Mouse (Mus musculus): ENCODE results near the gene Fzr1. TPM values are rescaled to one million over a fixed set of nuclear protein-coding genes. Genes with fewer than 3 reads are reported as not detected.
A peak's percentile ranks its signal among the peaks of the same experiment; 100 is the strongest.

The Fzr1 gene
- polyA plus RNA-seq, 1 experiment: 32.6 TPM

DNA sequence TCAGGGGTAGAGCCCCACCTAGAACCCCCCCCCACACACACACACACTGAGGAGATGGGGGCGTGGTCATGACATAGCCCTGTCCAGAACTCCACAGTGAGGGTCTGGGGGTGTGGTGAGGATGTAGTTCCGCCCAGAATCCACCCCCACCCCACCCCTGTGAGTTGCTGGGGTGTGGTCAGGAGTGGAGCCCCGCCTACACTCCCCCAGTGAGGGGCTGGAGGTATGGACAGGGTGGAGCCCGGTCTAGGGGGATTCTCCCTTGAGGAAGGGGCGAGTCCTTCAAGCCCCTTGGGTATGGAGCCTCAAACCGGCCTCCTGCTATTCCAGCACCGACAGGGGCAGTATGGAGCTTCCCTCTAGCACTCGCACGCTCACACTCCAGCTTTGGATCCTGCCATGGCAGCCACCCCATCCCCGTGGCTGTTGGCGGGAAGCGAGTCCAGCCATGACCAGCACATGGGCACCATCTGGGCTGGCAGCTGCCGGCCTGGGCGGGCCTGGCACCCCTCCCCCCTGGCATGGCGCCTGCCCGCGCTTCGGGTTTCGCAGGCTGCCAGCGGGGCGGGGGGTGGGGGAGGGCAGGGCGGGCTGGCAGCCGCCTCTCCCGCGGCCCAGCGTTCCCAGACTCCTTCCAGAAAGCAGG, 38.4 kb upstream of the Fzr1 start:
- Histone ChIP-seq H3K27ac (ENCODE audit: insufficient read depth, low read depth, low read length) (no peak overlapping the region), H3K4me3 (ENCODE audit: insufficient read depth, low read length) (no peak overlapping the region), H3K4me1 (ENCODE audit: control insufficient read depth, insufficient read depth, low read length) (peaks cover 9% of the 10 kb centered on the region)
- TF ChIP-seq POLR2A (IDR thresholded peaks at IDR 0.05; ENCODE audit: borderline replicate concordance, low read depth, low read length): no peak
- TF ChIP-seq CTCF (IDR thresholded peaks at IDR 0.05; ENCODE audit: low read depth, low read length): no peak

DNA sequence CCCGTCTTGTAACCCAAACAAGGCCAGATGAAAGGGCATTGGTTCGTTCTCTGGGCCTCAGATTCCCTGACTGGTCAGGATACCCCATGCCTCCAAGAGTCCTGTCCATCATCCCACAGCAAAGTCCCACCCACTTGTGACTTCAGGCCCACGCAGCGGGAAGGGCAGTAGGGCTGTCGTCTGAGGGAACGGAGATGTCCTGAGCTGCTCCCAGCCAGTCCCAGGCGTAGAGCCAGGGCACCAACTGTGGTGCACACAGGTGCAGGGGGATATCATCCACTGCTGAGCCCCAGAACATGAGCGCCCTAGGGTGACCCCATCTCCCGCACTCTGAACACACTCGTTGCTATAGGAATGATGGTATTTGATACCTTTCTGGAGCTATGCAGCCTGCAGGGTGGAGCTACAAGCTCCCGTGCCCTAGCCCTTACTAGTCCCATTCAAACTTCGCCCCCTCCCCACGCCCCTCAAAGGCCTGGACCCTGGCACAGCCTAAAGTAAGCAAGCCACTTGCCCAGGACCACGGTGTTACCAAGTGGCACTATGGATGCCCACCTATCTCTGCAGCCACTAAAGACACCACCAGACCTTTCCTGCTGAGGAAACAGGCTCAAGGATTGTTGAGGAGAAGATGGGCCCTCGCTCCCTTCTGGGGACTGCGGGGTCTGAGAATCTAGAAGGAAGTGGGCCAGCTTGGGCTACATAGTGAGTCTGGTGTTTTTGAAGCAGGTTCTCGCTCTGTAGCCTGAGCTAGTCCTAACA, 37.4 kb upstream of the Fzr1 start:
- TF ChIP-seq POLR2A (IDR thresholded peaks at IDR 0.05; ENCODE audit: borderline replicate concordance, low read depth, low read length): no peak
- TF ChIP-seq CTCF (IDR thresholded peaks at IDR 0.05; ENCODE audit: low read depth, low read length): no peak
- Histone ChIP-seq H3K27ac (ENCODE audit: insufficient read depth, low read depth, low read length) (no peak overlapping the region), H3K4me1 (ENCODE audit: control insufficient read depth, insufficient read depth, low read length) (peaks cover 16% of the 10 kb centered on the region), H3K4me3 (ENCODE audit: insufficient read depth, low read length) (no peak overlapping the region)

DNA sequence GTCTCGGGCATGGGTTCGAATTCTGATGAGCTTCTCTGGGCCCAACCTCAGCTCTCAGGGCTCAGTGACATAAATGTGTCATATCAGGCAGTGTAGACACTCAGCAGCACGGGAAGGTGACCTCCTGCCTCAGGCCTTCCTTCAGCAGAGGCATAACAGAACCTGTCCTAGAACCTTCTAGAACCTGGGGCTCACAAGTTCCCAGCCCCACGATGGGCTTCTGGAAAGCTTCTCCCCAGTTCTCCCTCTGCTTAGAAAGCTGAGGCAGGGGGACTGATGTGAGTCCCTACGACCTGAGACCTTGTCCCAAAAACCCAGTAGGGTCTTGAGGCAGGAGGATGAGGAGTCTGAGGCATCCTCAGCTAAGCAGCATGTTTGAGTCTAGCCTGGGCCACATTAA, 36.8 kb upstream of the Fzr1 start:
- H3K4me1 ChIP-seq (ENCODE audit: control insufficient read depth, insufficient read depth, low read length): peaks cover 22% of the 10 kb centered on the region
- no peak overlapping the region for H3K4me3 ChIP-seq (ENCODE audit: insufficient read depth, low read length)
- no peak overlapping the region for H3K27ac ChIP-seq (ENCODE audit: insufficient read depth, low read depth, low read length)
- TF ChIP-seq POLR2A (IDR thresholded peaks at IDR 0.05; ENCODE audit: borderline replicate concordance, low read depth, low read length): no peak
- no peak for TF ChIP-seq CTCF (IDR thresholded peaks at IDR 0.05; ENCODE audit: low read depth, low read length)

DNA sequence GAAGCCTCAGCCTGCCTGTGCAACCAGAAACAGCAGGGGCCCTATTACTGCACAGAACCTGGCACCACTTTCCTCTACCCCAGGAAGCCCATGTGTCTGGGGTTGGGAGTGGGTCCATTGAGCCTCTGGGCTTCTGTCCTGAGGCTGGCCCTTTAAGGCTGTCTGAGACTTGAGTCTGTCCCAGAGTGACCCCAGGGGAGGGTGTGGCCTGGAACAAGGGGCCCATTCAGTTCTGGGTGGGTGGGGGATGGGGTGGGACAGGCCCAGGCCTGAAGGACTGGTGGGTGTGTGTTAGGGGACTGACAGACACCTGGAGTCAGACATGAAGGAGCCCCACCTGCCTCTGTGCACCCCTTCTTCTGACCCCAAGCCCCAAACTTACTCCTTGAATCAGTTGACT, 36.4 kb upstream of the Fzr1 start:
- TF ChIP-seq CTCF (IDR thresholded peaks at IDR 0.05; ENCODE audit: low read depth, low read length) (no peak; the same call in 1 of the 2 replicates), POLR2A (IDR thresholded peaks at IDR 0.05; ENCODE audit: borderline replicate concordance, low read depth, low read length) (no peak)
- H3K4me1 ChIP-seq (ENCODE audit: control insufficient read depth, insufficient read depth, low read length): peaks cover 27% of the 10 kb centered on the region
- no peak overlapping the region for H3K27ac ChIP-seq (ENCODE audit: insufficient read depth, low read depth, low read length)
- H3K4me3 ChIP-seq (ENCODE audit: insufficient read depth, low read length): no peak overlapping the region

DNA sequence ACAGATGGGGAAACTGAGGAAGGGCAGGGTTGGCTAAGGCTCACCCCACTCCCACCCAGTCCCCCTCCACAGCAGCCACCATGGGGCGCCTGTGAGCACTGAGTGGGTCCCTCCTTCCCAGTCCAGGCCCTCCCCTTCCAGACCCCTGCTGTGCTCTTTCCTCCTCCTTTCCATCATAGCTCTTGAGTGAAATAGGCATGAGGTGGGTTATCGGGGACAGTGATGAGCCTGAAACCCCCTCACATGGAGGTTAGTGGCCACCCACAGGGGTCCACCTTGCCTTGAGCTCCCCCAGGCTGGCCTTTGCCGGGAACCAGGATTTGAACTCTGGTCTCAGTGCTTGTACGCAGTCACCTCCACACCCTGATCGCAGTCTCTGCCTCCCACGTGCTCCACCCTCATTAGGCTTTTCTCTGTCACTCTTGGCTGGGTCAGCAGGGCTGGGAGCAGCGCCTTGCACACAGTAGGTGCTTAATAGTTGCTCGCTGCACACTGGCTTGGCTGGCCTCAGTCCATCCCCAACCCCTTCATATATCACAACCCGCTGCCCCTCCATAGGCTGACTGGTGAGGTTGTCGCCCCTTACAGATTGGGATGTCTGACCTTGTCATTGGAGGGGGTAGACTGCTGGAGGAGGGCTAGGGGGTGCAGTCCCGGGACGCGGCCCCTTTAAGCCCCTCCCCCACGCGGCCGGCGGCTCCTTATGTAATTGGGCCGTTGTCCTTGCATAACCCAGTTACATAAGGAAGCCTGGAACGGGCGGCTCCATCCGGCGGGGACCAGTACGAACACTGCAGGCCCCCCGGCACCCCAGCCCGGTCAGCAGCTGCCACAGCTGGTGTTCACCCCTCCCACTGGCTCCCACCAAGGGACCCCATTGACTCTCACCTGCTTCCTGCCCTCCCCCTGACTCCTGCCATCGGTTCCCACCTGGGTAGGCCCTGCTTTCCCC, 35.3 kb upstream of the Fzr1 start:
- peaks cover 31% of the 10 kb centered on the region for H3K4me1 ChIP-seq (ENCODE audit: control insufficient read depth, insufficient read depth, low read length)
- peak overlapping the region; percentile 28; the same call in 1 of the 2 replicates for H3K27ac ChIP-seq (ENCODE audit: insufficient read depth, low read depth, low read length)
- no peak for TF ChIP-seq CTCF (IDR thresholded peaks at IDR 0.05; ENCODE audit: low read depth, low read length)
- TF ChIP-seq POLR2A (IDR thresholded peaks at IDR 0.05; ENCODE audit: borderline replicate concordance, low read depth, low read length): no peak
- H3K4me3 ChIP-seq (ENCODE audit: insufficient read depth, low read length): peak overlapping the region; percentile 26; the same call in 1 of the 2 replicates

DNA sequence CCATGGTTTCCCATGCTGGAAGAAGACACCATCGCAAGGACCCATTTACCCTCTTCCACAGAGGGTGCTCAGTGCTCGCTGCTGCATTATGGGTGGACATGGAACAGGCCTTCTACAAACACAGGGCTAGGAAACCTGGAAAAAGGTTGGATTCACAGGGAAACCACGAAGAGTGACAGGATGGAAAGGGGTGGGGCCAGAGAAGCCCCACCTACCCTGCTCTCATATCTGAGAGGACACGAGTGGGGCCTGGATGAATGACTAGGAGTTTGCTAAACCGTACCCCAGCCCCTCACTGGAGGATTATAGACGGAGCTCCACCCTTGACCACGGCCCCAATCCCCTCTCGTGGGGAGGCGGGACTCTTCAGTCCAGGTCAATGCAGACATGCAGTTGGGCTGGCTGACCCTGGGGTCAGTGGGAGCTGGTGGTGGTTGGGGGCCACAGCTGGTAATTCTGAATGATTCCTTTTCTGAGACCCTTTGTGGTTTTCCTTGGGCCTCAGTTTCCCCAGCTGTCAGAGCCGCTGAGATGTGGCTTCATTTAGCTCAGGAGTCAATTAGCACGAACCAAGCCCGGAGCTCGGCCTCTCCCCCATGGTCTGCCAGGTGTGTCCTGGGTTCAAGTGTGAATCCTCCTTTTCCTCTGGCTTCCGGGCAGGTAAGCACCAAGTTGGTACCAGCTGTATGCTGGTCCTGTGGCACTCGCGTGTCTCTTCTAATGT, 34.4 kb upstream of the Fzr1 start:
- Histone ChIP-seq H3K27ac (ENCODE audit: insufficient read depth, low read depth, low read length) (no peak overlapping the region), H3K4me3 (ENCODE audit: insufficient read depth, low read length) (no peak overlapping the region), H3K4me1 (ENCODE audit: control insufficient read depth, insufficient read depth, low read length) (peaks cover 40% of the 10 kb centered on the region)
- no peak for TF ChIP-seq POLR2A (IDR thresholded peaks at IDR 0.05; ENCODE audit: borderline replicate concordance, low read depth, low read length)
- TF ChIP-seq CTCF (IDR thresholded peaks at IDR 0.05; ENCODE audit: low read depth, low read length): no peak

DNA sequence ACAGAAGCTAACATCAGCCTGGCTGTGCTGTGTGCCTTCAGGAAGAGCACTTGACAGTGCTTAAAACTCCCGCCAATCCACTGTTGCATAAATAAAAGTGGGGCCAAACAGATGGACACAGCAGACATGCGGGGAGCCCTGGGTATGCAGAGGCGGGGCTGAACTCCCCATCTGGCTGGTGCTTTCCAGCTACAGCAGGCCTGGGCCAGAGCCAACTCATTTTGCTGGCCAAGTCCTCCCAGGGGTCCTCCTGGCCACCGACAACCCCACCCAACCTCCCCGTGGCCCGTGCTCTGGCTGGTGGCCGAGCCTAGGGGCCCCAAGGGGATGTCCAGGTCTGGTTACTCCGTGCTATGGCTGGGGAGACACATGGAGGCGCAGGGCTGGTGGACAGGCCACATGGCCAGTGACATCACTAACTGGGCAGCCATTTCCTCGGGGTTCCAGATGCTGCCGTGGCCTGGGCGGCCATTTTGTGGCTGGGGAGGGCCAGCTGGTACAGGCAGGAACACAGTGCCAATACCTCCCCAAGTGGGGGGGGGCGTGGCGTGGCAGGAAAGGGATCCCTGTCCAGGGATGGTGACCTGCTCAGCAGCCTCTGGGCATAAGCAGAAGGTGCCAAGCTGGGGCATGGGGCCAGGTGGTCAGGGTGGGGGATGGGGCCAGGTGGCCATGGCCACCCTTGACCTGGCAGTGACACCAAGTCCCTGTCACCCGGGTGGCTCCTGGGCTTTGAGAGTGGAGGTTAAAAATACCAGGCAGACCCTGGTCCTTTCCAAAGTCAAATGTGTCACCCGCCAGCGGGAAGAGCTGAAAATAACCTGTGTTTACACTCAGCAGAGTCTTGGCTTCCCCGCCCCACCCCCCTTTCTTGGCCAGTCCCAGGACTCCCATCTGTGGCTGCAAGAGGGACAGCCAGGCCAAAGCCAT, 33.4 kb upstream of the Fzr1 start:
- H3K4me3 ChIP-seq (ENCODE audit: insufficient read depth, low read length): no peak overlapping the region
- TF ChIP-seq CTCF (IDR thresholded peaks at IDR 0.05; ENCODE audit: low read depth, low read length): no peak
- H3K4me1 ChIP-seq (ENCODE audit: control insufficient read depth, insufficient read depth, low read length): peaks cover 40% of the 10 kb centered on the region
- no peak overlapping the region for H3K27ac ChIP-seq (ENCODE audit: insufficient read depth, low read depth, low read length)

DNA sequence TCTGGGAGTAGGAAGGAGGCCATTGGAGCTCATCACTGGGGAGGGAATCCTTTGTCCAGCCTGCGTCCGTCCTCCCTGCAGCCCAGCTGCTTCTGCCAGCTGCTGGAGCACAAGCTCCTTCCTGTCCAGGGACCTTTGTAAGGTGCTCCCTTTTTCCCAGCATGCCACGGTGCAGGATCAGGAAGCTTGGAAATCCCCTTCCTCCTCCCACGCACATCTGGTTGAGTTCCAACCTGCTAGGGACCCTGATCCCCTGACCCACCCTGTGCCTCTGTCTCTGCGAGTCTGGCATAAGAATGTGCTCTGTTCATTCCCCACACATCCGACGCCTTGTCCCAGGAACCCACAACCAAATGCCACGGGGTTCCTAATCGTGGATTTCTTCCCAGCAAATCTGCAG, 32.7 kb upstream of the Fzr1 start:
- TF ChIP-seq CTCF (IDR thresholded peaks at IDR 0.05; ENCODE audit: low read depth, low read length) (no peak), POLR2A (IDR thresholded peaks at IDR 0.05; ENCODE audit: borderline replicate concordance, low read depth, low read length) (no peak)
- Histone ChIP-seq H3K4me1 (ENCODE audit: control insufficient read depth, insufficient read depth, low read length) (peaks cover 46% of the 10 kb centered on the region), H3K27ac (ENCODE audit: insufficient read depth, low read depth, low read length) (no peak overlapping the region), H3K4me3 (ENCODE audit: insufficient read depth, low read length) (no peak overlapping the region)

Measured in bone marrow macrophage, adult 2 months (primary cell).